Mouse (Mus musculus): ENCODE data around the gene Fas.

GRCm38 (mm10) chr19:34284826-34285225 lies 5.6 kb upstream of the Fas start:
- no peak for TF ChIP-seq CTCF (conservative IDR thresholded peaks at IDR 0.05; ENCODE audit: low read length)
- no peak for TF ChIP-seq POU5F1 (IDR thresholded peaks at IDR 0.05; ENCODE audit: borderline replicate concordance, low read length)

All from E14TG2a.4 (cell line).